Mouse (Mus musculus): Measurements from ENCODE around the gene Twist1. TPM values are rescaled to one million over a fixed set of nuclear protein-coding genes. Genes with fewer than 3 reads are reported as not detected.

Twist1 gene
- polyA plus RNA-seq, 1 experiment from 2014 or later: 92.7 TPM

DNA sequence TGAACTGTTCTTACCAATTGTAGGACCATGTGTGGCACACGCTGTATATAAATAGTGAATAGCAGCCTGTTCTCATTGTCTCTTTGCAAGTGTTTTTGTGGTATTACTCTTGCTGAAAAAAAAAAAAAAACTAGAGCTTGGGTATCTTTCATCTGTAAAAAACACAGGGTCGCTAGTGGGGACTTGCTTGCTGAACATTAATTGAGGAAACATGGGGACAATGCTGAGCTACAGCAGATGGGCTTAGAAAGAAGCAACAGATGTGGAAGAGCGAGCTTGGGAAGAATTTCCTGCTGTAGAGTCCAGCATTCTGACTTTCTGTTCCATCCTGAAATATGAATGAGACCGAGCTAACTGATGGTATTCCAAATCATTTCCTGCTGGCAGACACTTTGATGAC lies 22.7 kb downstream of the Twist1 start:
- DNase-seq (ENCODE audit: low spot score) (no peak), ATAC-seq (replicated peaks; ENCODE audit: insufficient number of reproducible peaks, low FRiP score, low TSS enrichment, low read depth) (no peak)
- Histone ChIP-seq H3K4me1 (ENCODE audit: control insufficient read depth, insufficient read depth, low read length) (no peaks in the 10 kb centered on the region), H3K9me3 (replicated peaks; ENCODE audit: control insufficient read depth, low read length) (no peaks in the 10 kb centered on the region), H3K4me3 (ENCODE audit: low read depth, low read length) (no peak overlapping the region), H3K36me3 (replicated peaks; ENCODE audit: control insufficient read depth, insufficient read depth, low read depth, low read length) (no peaks in the 10 kb centered on the region), H3K9ac (replicated peaks; ENCODE audit: low read length) (no peak overlapping the region), H3K4me2 (ENCODE audit: low read depth, low read length) (no peak overlapping the region), H3K27ac (replicated peaks; ENCODE audit: low read depth, low read length) (no peak overlapping the region), H3K27me3 (ENCODE audit: control insufficient read depth, insufficient read depth, low read length) (no peaks in the 10 kb centered on the region)
- 62% methylated on average over 4 of the region's 4 CpGs for WGBS

DNA sequence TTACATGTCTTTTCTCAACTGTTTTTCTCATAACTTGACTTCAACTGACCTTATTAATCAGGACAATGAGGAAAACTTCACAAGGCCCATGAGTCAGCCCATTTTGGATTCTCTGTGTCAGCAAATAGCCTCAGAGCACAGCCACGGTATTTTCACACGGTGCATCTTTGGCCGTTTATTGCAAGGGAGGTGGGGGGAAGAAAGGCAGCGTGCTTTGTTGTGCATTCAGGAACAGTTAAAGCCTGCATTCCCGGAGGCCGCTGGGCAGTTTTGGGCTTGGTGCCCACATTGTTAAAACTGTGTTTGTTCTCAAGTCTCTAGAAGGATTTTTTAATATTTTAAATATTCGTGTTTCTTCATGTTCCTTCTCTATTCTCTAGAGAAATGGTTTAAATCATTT lies 24.0 kb downstream of the Twist1 start:
- no peak for ATAC-seq (replicated peaks; ENCODE audit: insufficient number of reproducible peaks, low FRiP score, low TSS enrichment, low read depth)
- 51% methylated on average over 7 of the region's 7 CpGs for WGBS
- Histone ChIP-seq H3K4me3 (ENCODE audit: low read depth, low read length) (no peak overlapping the region), H3K4me2 (ENCODE audit: low read depth, low read length) (no peak overlapping the region), H3K36me3 (replicated peaks; ENCODE audit: control insufficient read depth, insufficient read depth, low read depth, low read length) (no peaks in the 10 kb centered on the region), H3K4me1 (ENCODE audit: control insufficient read depth, insufficient read depth, low read length) (no peaks in the 10 kb centered on the region), H3K27ac (replicated peaks; ENCODE audit: low read depth, low read length) (no peak overlapping the region), H3K9me3 (replicated peaks; ENCODE audit: control insufficient read depth, low read length) (no peaks in the 10 kb centered on the region), H3K27me3 (ENCODE audit: control insufficient read depth, insufficient read depth, low read length) (no peaks in the 10 kb centered on the region), H3K9ac (replicated peaks; ENCODE audit: low read length) (no peak overlapping the region)
- DNase-seq (ENCODE audit: low spot score): no peak

DNA sequence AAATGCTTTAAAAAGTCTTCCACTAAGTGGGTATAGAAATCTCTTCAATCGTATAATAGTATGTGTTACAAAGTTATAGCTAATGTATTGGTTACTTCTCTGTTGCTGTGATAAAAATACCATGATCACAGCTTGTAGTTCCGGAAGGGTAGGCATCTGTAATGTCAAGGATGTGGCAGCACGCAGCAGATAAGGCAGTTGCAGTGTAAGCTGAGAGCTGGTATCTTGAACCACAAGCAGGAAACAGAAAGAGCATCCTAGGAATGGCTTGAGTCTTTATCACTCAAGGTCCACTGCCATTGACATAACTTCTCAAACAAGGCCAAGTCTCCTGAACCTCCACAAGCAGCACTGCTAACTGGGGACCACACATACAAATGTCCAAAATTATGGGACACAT lies 35.7 kb downstream of the Twist1 start:
- Histone ChIP-seq H3K27me3 (ENCODE audit: control insufficient read depth, insufficient read depth, low read length) (no peaks in the 10 kb centered on the region), H3K36me3 (replicated peaks; ENCODE audit: control insufficient read depth, insufficient read depth, low read depth, low read length) (no peaks in the 10 kb centered on the region), H3K4me3 (ENCODE audit: low read depth, low read length) (no peak overlapping the region), H3K27ac (replicated peaks; ENCODE audit: low read depth, low read length) (no peak overlapping the region), H3K4me2 (ENCODE audit: low read depth, low read length) (no peak overlapping the region), H3K9ac (replicated peaks; ENCODE audit: low read length) (no peak overlapping the region), H3K9me3 (replicated peaks; ENCODE audit: control insufficient read depth, low read length) (no peaks in the 10 kb centered on the region), H3K4me1 (ENCODE audit: control insufficient read depth, insufficient read depth, low read length) (no peaks in the 10 kb centered on the region)
- 90% methylated on average over 3 of the region's 3 CpGs for WGBS
- ATAC-seq (replicated peaks; ENCODE audit: insufficient number of reproducible peaks, low FRiP score, low TSS enrichment, low read depth) (no peak), DNase-seq (ENCODE audit: low spot score) (no peak)

Other genes with a start within 250 kb of the Twist1 start
- gene Ferd3l, start 29.2 kb upstream of the Twist1 start, polyA plus RNA-seq (2014; fragmentation: Nextera tagmentation; extraction: Ambion mirVana): not detected in 2 replicates